Mouse (Mus musculus) cortical plate, adult 2 months (tissue): Measurements from ENCODE around the gene Ehbp1l1.
A peak's percentile ranks its signal among the peaks of the same experiment; 100 is the strongest.

ENCODE experiments used
- CTCF ChIP-seq: fragments of 200-500 bp; IDR thresholded peaks from 2 replicates; pipeline ENCODE4 v1.5.1; 2011; ENCODE audit warnings: mild to moderate bottlenecking, control low read depth, low read length; ENCODE audit not compliant: insufficient read depth; ENCODE audit errors: extremely low read depth
- POLR2A ChIP-seq: fragments of 200-500 bp; IDR thresholded peaks from 2 replicates; pipeline ENCODE4 v1.6.1; 2011; ENCODE audit warnings: mild to moderate bottlenecking, low read length, control low read depth; ENCODE audit not compliant: insufficient read depth; ENCODE audit errors: extremely low read depth

GRCm38 (mm10) chr19:5729444-5729815, 3.3 kb upstream of the Ehbp1l1 start, which contains the start of gene Fam89b:
- TF ChIP-seq CTCF (no peak), POLR2A (peak; percentile 89)
